Mouse (Mus musculus) olfactory bulb, adult 2 months (tissue): Measurements from ENCODE around the gene Kif3c. TPM values are rescaled to one million over a fixed set of nuclear protein-coding genes. Genes with fewer than 3 reads are reported as not detected.

Experiments
- H3K27ac ChIP-seq: fragments of 200-500 bp; 2 replicates; pipeline ENCODE4 v1.5.1; 2012; ENCODE audit warnings: low read depth, low read length; ENCODE audit not compliant: insufficient read depth
- H3K4me1 ChIP-seq: fragments of 200-500 bp; 2 replicates; pipeline ENCODE4 v1.6.1; 2012; ENCODE audit warnings: low read length; ENCODE audit not compliant: control insufficient read depth, insufficient read depth
- H3K4me3 ChIP-seq: fragments of 200-500 bp; 2 replicates; pipeline ENCODE4 v1.5.1; 2012; ENCODE audit warnings: mild to moderate bottlenecking, low read depth, low read length, moderate library complexity; ENCODE audit not compliant: insufficient read depth
- CTCF ChIP-seq: fragments of 200-500 bp; IDR thresholded peaks from 2 replicates; pipeline ENCODE4 v1.5.1; 2012; ENCODE audit warnings: low read depth, mild to moderate bottlenecking, low read length, moderate library complexity; ENCODE audit not compliant: insufficient read depth
- POLR2A ChIP-seq: fragments of 200-500 bp; IDR thresholded peaks from 2 replicates; pipeline ENCODE4 v1.6.1; 2012; ENCODE audit warnings: mild to moderate bottlenecking, low read depth, low read length, moderate library complexity; ENCODE audit not compliant: insufficient read depth
- WGBS: fragments of 180-500 bp; shearing (Covaris S2); methylation state at CpG from one replicate; pipeline ENCODE4 v1.1.7; 2018; 5-methylcytosine and 5-hydroxymethylcytosine counted together
- polyA plus RNA-seq: library from polyadenylated mRNA; stranded (reverse); fragments of >200 nt; gene quantifications from 2 replicates; pipeline ENCODE4 v1.2.4, GENCODE M21; 2012; ENCODE audit warnings: low replicate concordance; ENCODE audit not compliant: missing spikeins, insufficient read depth, insufficient read length

Kif3c gene
- polyA plus RNA-seq, 1 experiment = 67.4 TPM

DNA sequence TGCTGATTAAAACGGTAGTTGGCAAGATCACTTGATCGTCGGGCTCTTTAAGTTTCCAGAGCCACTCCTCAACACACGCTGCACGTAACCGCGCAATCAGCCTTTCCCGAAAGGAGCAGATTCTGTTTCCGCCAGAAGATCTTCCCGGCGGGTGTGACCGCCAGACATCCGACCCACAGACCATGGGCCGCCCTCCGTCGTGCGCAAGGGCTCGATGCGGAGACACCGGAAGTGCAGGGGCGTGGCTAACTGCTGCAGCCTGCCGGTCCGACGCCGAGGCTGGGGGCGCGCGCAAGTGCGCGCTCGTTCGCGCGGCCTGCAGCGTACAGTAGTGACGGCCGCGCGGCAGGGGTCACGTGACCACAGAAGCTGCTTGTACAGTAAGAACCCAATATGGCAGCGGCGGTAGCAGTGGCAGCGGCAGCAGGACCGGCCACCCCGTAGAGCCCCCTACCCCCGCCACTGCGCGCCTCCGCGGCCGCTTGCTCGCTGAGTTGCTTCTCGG is 61.6 kb downstream of the Kif3c start, which contains the start of gene Asxl2:
Gene Asxl2 (plus strand): TSS at position 328 of the 505 bp plus-strand sequence.
- H3K4me3 ChIP-seq = peak within 1 kb of the TSS; percentile 81
- H3K27ac ChIP-seq = peak within 1 kb of the TSS; percentile 83
- H3K4me1 ChIP-seq = 0 out of 2 replicates have a peak, but pooled peaks cover 2% of the 10 kb centered on the region
- WGBS = under 1% methylated on average over 53 of the region's 53 CpGs
- peak; percentile 53; the same call in 1 of the 2 replicates for TF ChIP-seq POLR2A
- TF ChIP-seq CTCF = no peak

DNA sequence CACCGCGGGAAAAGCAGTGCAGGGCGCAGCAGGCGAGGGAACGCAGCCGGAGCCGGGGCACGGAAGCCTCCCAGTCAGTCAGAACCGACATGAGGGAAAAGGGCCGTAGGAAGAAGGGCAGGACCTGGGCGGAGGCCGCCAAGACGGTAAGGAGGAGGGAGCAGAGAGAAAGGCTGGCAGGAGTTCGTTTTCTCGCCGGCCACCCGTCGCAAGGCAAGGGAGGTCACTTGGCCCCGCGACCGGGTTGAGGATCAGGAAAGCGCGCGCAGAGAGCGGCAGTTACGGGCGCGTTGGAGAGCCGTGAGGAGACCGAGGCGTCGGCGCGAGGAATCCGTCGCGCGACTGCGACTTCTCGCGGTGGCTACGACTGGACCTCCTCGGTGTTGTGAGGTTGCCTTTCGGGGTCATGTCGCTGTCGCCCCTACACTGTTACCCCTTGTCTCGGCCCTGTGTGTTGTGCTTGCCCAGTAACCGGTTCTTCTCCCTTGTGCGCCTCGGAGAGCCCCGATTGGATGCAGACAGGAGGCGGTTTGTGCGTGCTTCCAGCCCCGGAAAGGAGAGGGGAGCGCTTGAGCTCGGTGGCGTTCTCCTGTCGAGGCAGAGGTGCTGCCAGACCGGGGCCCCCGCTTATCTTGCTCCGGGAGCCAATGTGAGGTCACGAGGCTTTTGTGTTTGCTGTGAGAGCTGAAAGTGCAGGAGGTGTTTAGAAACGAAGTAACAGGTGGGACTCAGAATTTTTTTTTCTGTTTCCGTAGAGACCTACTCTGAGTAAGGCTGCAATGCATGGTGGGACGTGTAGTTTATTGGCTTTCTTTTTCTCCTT is 62.3 kb downstream of the Kif3c start:
- WGBS = under 1% methylated on average over 65 of the region's 65 CpGs
- H3K27ac ChIP-seq = peak overlapping the region; percentile 83
- 0 out of 2 replicates have a peak, but pooled peaks cover 2% of the 10 kb centered on the region for H3K4me1 ChIP-seq
- TF ChIP-seq CTCF (no peak), POLR2A (0 out of 2 replicates have a peak, but pooled peaks have one; percentile 30)
- H3K4me3 ChIP-seq = peak overlapping the region; percentile 81

DNA sequence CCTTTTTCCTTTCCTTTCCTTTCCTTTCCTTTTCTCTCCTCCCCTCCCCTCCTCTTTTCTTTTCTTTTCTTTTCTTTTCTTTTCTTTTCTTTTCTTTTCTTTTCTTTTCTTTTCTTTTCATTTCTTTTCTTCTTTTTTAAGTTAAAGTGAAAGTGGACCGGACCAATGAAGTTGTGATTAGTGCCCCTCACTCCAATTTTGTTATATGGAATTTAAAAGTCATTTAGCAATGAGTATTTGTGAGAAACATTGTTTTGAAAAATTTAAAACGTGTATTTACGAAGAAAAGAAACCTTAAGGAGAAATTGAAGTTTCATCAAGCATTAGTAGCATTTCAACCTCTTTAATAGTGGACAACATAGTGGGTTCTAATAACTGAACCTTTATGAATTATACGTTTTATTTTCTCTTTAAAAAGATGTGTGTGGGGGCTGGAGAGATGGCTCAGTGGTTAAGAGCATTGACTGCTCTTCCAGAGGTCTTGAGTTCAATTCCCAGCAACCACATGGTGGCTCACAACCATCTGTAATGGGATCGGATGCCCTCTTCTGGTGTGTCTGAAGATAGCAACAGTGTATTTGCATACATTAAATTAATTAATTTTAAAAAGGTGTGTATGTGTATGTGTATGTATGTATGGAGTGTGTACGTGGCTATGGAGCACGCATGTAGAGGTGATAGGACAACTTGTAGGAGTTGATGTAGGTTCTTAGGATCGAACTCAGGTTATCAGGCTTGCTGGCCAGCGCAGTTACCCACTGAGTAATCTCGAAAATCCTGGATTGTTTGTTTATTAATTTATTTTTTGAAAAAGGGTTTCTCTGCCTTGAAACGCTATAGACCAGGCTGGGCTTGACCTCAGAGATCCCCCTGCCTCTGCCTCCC is 63.2 kb downstream of the Kif3c start:
- 70% methylated on average over 11 of the region's 11 CpGs for WGBS
- no peak for TF ChIP-seq POLR2A
- TF ChIP-seq CTCF = no peak
- no peak overlapping the region for H3K27ac ChIP-seq
- 0 out of 2 replicates have a peak, but pooled peaks cover 2% of the 10 kb centered on the region for H3K4me1 ChIP-seq
- H3K4me3 ChIP-seq = no peak overlapping the region

DNA sequence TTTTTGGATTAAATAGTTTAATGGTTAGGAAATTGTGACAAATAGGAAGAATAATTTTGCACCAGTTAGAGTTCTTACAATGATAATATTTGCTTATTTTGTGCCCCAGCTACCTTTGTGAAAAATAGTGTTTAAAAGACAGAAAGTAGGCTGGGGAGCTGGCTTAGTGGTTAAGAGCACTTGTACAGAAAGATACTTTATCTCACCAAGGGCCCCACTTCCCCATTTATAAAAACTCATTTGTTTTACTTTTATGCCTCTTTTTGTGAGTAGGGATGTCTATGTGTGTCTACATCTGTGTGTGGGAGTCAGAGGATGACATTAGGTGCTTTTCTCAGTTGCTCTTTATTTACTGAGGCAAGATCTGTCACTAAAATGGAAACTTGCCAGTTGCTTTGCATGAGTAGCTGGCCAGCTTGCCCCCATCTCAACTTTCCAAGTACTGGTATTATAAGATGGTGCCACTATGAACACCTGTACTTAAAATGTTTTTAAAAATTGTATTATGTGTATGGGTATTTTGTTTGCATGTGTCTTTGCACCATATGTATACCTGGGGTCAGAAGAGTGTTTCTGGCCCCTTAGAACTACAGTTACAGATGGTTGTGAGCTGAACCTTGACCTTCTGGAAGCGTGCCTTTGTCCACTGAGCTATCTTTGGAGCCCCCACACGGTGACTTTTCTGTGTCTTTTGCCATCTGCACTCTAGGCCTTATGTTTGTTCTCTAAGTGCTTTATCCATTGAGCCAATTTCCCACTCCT is 64.9 kb downstream of the Kif3c start:
- no peak overlapping the region for H3K4me3 ChIP-seq
- H3K4me1 ChIP-seq = 0 out of 2 replicates have a peak, but pooled peaks cover 2% of the 10 kb centered on the region
- no peak overlapping the region for H3K27ac ChIP-seq
- TF ChIP-seq CTCF = no peak
- no peak for TF ChIP-seq POLR2A
- WGBS = 85% methylated on average over 2 of the region's 2 CpGs

DNA sequence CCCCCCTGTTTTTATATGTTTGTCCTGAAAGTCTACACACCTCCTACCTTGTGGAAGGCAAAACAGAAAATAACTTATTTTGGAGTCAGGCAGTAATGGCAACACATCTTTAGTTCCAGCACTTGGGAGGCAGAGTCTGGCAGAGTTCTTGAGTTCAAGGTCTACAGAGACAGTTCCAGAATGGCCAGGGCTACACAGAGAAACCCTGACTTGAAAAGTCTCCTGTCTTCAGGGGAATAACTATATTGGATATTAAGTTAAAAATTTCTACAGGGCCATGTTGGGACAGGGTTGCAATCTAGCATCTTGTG is 65.5 kb downstream of the Kif3c start:
- TF ChIP-seq CTCF (no peak), POLR2A (no peak)
- no peak overlapping the region for H3K4me3 ChIP-seq
- H3K4me1 ChIP-seq = 0 out of 2 replicates have a peak, but pooled peaks cover 2% of the 10 kb centered on the region
- H3K27ac ChIP-seq = no peak overlapping the region

DNA sequence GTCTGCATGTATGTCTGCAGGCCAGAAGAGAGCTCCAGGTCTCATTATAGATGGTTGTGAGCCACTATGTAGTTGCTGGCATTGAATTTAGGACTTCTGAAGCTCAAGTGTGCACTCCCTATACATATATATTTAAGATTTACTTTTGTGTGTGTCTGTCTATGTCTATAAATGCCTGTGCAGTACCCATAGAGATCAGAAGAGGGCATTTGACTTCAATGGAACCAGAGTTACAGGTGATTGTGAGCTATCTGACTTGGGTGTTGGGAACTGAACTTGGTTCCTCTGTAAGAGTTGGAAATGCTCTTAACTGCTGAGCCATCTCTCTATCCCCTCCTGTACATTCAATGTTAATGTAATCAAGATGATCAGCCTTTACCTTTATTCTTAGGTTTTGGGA is 66.1 kb downstream of the Kif3c start:
- H3K4me1 ChIP-seq = no peaks in the 10 kb centered on the region
- no peak overlapping the region for H3K27ac ChIP-seq
- TF ChIP-seq POLR2A = no peak
- TF ChIP-seq CTCF = no peak
- no peak overlapping the region for H3K4me3 ChIP-seq

DNA sequence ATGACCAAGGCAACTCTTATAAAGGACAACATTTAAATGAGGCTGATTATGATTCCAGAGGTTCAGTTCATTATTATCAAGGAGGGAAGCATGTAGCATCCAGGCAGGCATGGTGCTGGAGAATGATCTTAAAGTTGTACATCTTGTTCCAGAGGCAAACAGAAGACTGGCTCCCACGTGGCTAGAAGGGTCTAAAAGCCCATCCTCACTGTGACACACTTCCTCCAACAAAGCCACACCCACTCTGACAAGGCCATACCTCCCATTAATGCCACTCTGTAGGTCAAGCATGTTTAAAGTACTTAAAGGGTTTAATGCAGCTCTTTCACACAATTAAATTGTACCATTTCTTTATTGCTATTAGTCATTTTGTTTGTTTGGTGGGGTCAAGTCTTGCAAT is 68.8 kb downstream of the Kif3c start:
- TF ChIP-seq CTCF = no peak
- TF ChIP-seq POLR2A = no peak
- Histone ChIP-seq H3K27ac (no peak overlapping the region), H3K4me1 (no peaks in the 10 kb centered on the region), H3K4me3 (no peak overlapping the region)
- WGBS = 68% methylated on average over 1 of the region's 1 CpGs

DNA sequence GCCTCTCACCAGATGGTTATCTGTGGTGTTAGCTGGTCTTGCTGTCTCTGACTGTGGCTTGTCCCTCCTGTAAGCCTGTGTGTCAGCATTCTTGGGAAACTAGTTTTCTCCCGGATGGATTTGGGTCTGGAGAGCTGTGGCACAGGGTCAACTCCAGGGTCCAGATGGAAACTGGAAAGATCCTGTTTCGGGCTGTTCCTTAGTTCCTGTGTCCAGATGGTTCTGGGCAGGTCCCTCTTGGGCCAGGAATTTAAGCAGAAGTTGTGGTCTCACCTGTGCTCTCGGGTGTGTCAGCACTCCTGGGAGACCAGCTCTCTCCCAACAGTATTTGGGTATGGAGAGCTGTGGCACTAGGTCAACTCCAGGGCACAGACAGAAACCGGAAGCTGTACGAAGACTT is 71.5 kb downstream of the Kif3c start:
- 90% methylated on average over 5 of the region's 5 CpGs for WGBS

More for the DNA sequence above, 71.5 kb downstream of the Kif3c start:
- no peaks in the 10 kb centered on the region for H3K4me1 ChIP-seq
- TF ChIP-seq CTCF (no peak), POLR2A (no peak)
- no peak overlapping the region for H3K4me3 ChIP-seq
- no peak overlapping the region for H3K27ac ChIP-seq
